Mouse (Mus musculus) lung, postnatal 14 days (tissue): Measurements from ENCODE around the gene Sppl2b.
A peak's percentile ranks its signal among the peaks of the same experiment; 100 is the strongest.

ENCODE experiments used
- DNase-seq: peaks from one replicate; pipeline ENCODE4 v3.0.0; 2021

The Sppl2b gene

GRCm38 (mm10) chr10:80855749-80856073 is 636 bp downstream of the Sppl2b start:
- DNase-seq, result no peak

GRCm38 (mm10) chr10:80856267-80856666 is 1.2 kb downstream of the Sppl2b start:
- no peak for DNase-seq

GRCm38 (mm10) chr10:80856908-80857307 is 1.8 kb downstream of the Sppl2b start:
- no peak for DNase-seq

GRCm38 (mm10) chr10:80857386-80857785 is 2.3 kb downstream of the Sppl2b start:
- DNase-seq, result no peak

GRCm38 (mm10) chr10:80857848-80858247 is 2.8 kb downstream of the Sppl2b start:
- DNase-seq, result no peak

GRCm38 (mm10) chr10:80858350-80858935 is 3.4 kb downstream of the Sppl2b start:
- DNase-seq, result no peak

GRCm38 (mm10) chr10:80862305-80862704 is 7.2 kb downstream of the Sppl2b start:
- DNase-seq, result no peak

GRCm38 (mm10) chr10:80864446-80864845 is 9.4 kb downstream of the Sppl2b start:
- no peak for DNase-seq

GRCm38 (mm10) chr10:80870993-80871392 is 15.9 kb downstream of the Sppl2b start:
- DNase-seq, result no peak

GRCm38 (mm10) chr10:80871581-80871980 is 16.5 kb downstream of the Sppl2b start, which contains the start of gene Tmprss9:
Tmprss9 (plus strand) TSS chr10:80871848.
- DNase-seq, result no peak

- no peak for DNase-seq
These were observed 19.0 kb downstream of the Sppl2b start for GRCm38 (mm10) chr10:80874035-80874434.

GRCm38 (mm10) chr10:80876028-80876427 is 21.0 kb downstream of the Sppl2b start:
- DNase-seq, result peak; percentile 67

GRCm38 (mm10) chr10:80876594-80876993 is 21.5 kb downstream of the Sppl2b start:
- no peak for DNase-seq

- DNase-seq, result peak; percentile 71
These were observed 25.1 kb downstream of the Sppl2b start for GRCm38 (mm10) chr10:80880131-80880641.

- no peak for DNase-seq
These were observed 25.8 kb downstream of the Sppl2b start for GRCm38 (mm10) chr10:80880901-80881300.

- peak; percentile 81 for DNase-seq
These were observed 26.2 kb downstream of the Sppl2b start for GRCm38 (mm10) chr10:80881301-80881700.

GRCm38 (mm10) chr10:80887181-80887580 is 32.1 kb downstream of the Sppl2b start:
- DNase-seq, result peak; percentile 53

GRCm38 (mm10) chr10:80895100-80895499 is 40.0 kb downstream of the Sppl2b start:
- no peak for DNase-seq

- DNase-seq, result no peak
These were observed 40.6 kb downstream of the Sppl2b start for GRCm38 (mm10) chr10:80895697-80896096.

GRCm38 (mm10) chr10:80896581-80897485 is 41.8 kb downstream of the Sppl2b start:
- DNase-seq, result no peak

- no peak for DNase-seq
These were observed 42.9 kb downstream of the Sppl2b start for GRCm38 (mm10) chr10:80897861-80898510.

- DNase-seq, result no peak
These were observed 44.0 kb downstream of the Sppl2b start for GRCm38 (mm10) chr10:80899074-80899473.

- no peak for DNase-seq
These were observed 44.7 kb downstream of the Sppl2b start for GRCm38 (mm10) chr10:80899591-80900317.
